Mouse (Mus musculus) stomach, embryonic 16.5 days (tissue): ENCODE data around the gene Ttc7. TPM values are rescaled to one million over a fixed set of nuclear protein-coding genes. Genes with fewer than 3 reads are reported as not detected.
A peak's percentile ranks its signal among the peaks of the same experiment; 100 is the strongest.

ENCODE experiments used
- ATAC-seq: fragments of 200-750 bp; cut with Nextera tagmentation; 2 replicates; pipeline ENCODE4 v1.8.0; 2017; ENCODE audit warnings: moderate number of reproducible peaks, moderate TSS enrichment; ENCODE audit not compliant: insufficient read depth, low FRiP score
- H3K27ac ChIP-seq: fragments of 300-500 bp; sonication (generic); 2 replicates; pipeline ENCODE4 v1.5.1; 2014; ENCODE audit warnings: low read length
- H3K27me3 ChIP-seq: fragments of 300-500 bp; sonication (generic); 2 replicates; pipeline ENCODE4 v1.6.1; 2014; ENCODE audit warnings: low read length, control low read depth, mixed read lengths; ENCODE audit not compliant: control insufficient read depth, insufficient read depth
- H3K36me3 ChIP-seq: fragments of 300-500 bp; sonication (generic); 2 replicates; pipeline ENCODE4 v1.6.1; 2014; ENCODE audit warnings: low read length; ENCODE audit not compliant: control insufficient read depth, insufficient read depth
- H3K4me1 ChIP-seq: fragments of 300-500 bp; sonication (generic); 2 replicates; pipeline ENCODE4 v1.6.1; 2014; ENCODE audit warnings: low read length, control low read depth, mixed read lengths; ENCODE audit not compliant: control insufficient read depth, insufficient read depth
- H3K4me2 ChIP-seq: fragments of 300-500 bp; sonication (generic); 2 replicates; pipeline ENCODE4 v1.6.1; 2014; ENCODE audit warnings: low read depth, low read length, mixed read lengths
- H3K4me3 ChIP-seq: fragments of 300-500 bp; sonication (generic); replicated peaks from 2 replicates; pipeline ENCODE4 v1.5.1; 2014; ENCODE audit warnings: mild to moderate bottlenecking, low read length
- H3K9ac ChIP-seq: fragments of 300-500 bp; sonication (generic); 2 replicates; pipeline ENCODE4 v1.6.1; 2014; ENCODE audit warnings: low read length
- H3K9me3 ChIP-seq: fragments of 300-500 bp; sonication (generic); replicated peaks from 2 replicates; pipeline ENCODE4 v1.6.1; 2016; ENCODE audit warnings: low read length, control low read depth; ENCODE audit not compliant: control insufficient read depth
- WGBS: fragments of 180-500 bp; shearing (Covaris S2); extraction: QIAGEN DNeasy Blood & Tissue Kit; methylation state at CpG from one replicate; pipeline ENCODE4 v1.1.7; 2014; 5-methylcytosine and 5-hydroxymethylcytosine counted together
- polyA plus RNA-seq: library from polyadenylated mRNA; unstranded; fragments of >200 nt; fragmentation: Nextera tagmentation; extraction: Ambion mirVana; gene quantifications from 2 replicates; pipeline ENCODE4 v1.2.1, GENCODE M21; 2015

Ttc7 gene
- polyA plus RNA-seq, 1 experiment from 2014 or later: 11.1 TPM

GRCm38 (mm10) chr17:87349575-87349974, 66.9 kb downstream of the Ttc7 start:
- Histone ChIP-seq H3K27me3 (no peaks in the 10 kb centered on the region), H3K27ac (no peak overlapping the region), H3K4me2 (no peak overlapping the region), H3K4me3 (no peak overlapping the region), H3K4me1 (peaks cover 27% of the 10 kb centered on the region), H3K9ac (no peak overlapping the region), H3K9me3 (no peaks in the 10 kb centered on the region), H3K36me3 (no peaks in the 10 kb centered on the region)
- ATAC-seq: no peak
- WGBS: 82% methylated on average over 9 of the region's 9 CpGs

GRCm38 (mm10) chr17:87350471-87351240, 68.0 kb downstream of the Ttc7 start:
- Histone ChIP-seq H3K4me1 (peaks cover 27% of the 10 kb centered on the region), H3K4me2 (0 out of 2 replicates have a peak overlapping the region, but pooled peaks have one; percentile 15), H3K36me3 (no peaks in the 10 kb centered on the region), H3K9me3 (no peaks in the 10 kb centered on the region), H3K4me3 (no peak overlapping the region), H3K9ac (peak overlapping the region; percentile 35; the same call in 1 of the 2 replicates), H3K27me3 (no peaks in the 10 kb centered on the region), H3K27ac (peak overlapping the region; percentile 77)
- WGBS: 53% methylated on average over 13 of the region's 13 CpGs
- ATAC-seq: peak; percentile 48; the same call in 1 of the 2 replicates

GRCm38 (mm10) chr17:87351241-87352105, 68.8 kb downstream of the Ttc7 start:
- 35% methylated on average over 20 of the region's 20 CpGs for WGBS
- no peak overlapping the region for H3K4me3 ChIP-seq
- peak overlapping the region; percentile 77 for H3K27ac ChIP-seq
- H3K27me3 ChIP-seq: no peaks in the 10 kb centered on the region
- no peaks in the 10 kb centered on the region for H3K36me3 ChIP-seq
- H3K9me3 ChIP-seq: no peaks in the 10 kb centered on the region
- peaks cover 27% of the 10 kb centered on the region for H3K4me1 ChIP-seq
- ATAC-seq: peak; percentile 27; the same call in 1 of the 2 replicates
- 0 out of 2 replicates have a peak overlapping the region, but pooled peaks have one; percentile 15 for H3K4me2 ChIP-seq
- H3K9ac ChIP-seq: peak overlapping the region; percentile 35; the same call in 1 of the 2 replicates

GRCm38 (mm10) chr17:87352106-87352897, 69.6 kb downstream of the Ttc7 start:
- no peaks in the 10 kb centered on the region for H3K36me3 ChIP-seq
- peak overlapping the region; percentile 77; the same call in 1 of the 2 replicates for H3K27ac ChIP-seq
- peaks cover 27% of the 10 kb centered on the region for H3K4me1 ChIP-seq
- H3K27me3 ChIP-seq: no peaks in the 10 kb centered on the region
- H3K9ac ChIP-seq: peak overlapping the region; percentile 6; the same call in 1 of the 2 replicates
- no peak overlapping the region for H3K4me2 ChIP-seq
- H3K4me3 ChIP-seq: no peak overlapping the region
- no peak for ATAC-seq
- WGBS: 43% methylated on average over 16 of the region's 16 CpGs
- no peaks in the 10 kb centered on the region for H3K9me3 ChIP-seq

GRCm38 (mm10) chr17:87352898-87353225, 70.2 kb downstream of the Ttc7 start:
- Histone ChIP-seq H3K9me3 (no peaks in the 10 kb centered on the region), H3K27ac (no peak overlapping the region), H3K4me1 (peaks cover 27% of the 10 kb centered on the region), H3K4me3 (no peak overlapping the region), H3K36me3 (no peaks in the 10 kb centered on the region), H3K27me3 (no peaks in the 10 kb centered on the region), H3K4me2 (no peak overlapping the region), H3K9ac (no peak overlapping the region)
- 48% methylated on average over 1 of the region's 1 CpGs for WGBS
- no peak for ATAC-seq

- H3K4me2 ChIP-seq: no peak overlapping the region
- H3K4me1 ChIP-seq: peaks cover 27% of the 10 kb centered on the region
- no peak for ATAC-seq
- no peaks in the 10 kb centered on the region for H3K27me3 ChIP-seq
- H3K4me3 ChIP-seq: no peak overlapping the region
- no peak overlapping the region for H3K27ac ChIP-seq
- no peaks in the 10 kb centered on the region for H3K9me3 ChIP-seq
- H3K36me3 ChIP-seq: no peaks in the 10 kb centered on the region
- H3K9ac ChIP-seq: no peak overlapping the region
- 93% methylated on average over 8 of the region's 8 CpGs for WGBS
Observed at GRCm38 (mm10) chr17:87353745-87354320, 71.1 kb downstream of the Ttc7 start.

- H3K4me2 ChIP-seq: no peak overlapping the region
- no peak for ATAC-seq
- 73% methylated on average over 8 of the region's 8 CpGs for WGBS
Observed at GRCm38 (mm10) chr17:87355456-87355855, 72.8 kb downstream of the Ttc7 start.

GRCm38 (mm10) chr17:87356261-87356660, 73.6 kb downstream of the Ttc7 start:
- no peak for ATAC-seq
- 92% methylated on average over 5 of the region's 5 CpGs for WGBS
- no peak overlapping the region for H3K27ac ChIP-seq
- no peaks in the 10 kb centered on the region for H3K9me3 ChIP-seq
- H3K4me2 ChIP-seq: no peak overlapping the region
- H3K36me3 ChIP-seq: no peaks in the 10 kb centered on the region
- no peak overlapping the region for H3K9ac ChIP-seq
- no peaks in the 10 kb centered on the region for H3K27me3 ChIP-seq
- H3K4me3 ChIP-seq: no peak overlapping the region
- peaks cover 16% of the 10 kb centered on the region for H3K4me1 ChIP-seq

More at GRCm38 (mm10) chr17:87355456-87355855, 72.8 kb downstream of the Ttc7 start:
- Histone ChIP-seq H3K4me1 (peaks cover 24% of the 10 kb centered on the region), H3K27me3 (no peaks in the 10 kb centered on the region), H3K4me3 (no peak overlapping the region), H3K36me3 (no peaks in the 10 kb centered on the region), H3K27ac (no peak overlapping the region), H3K9me3 (no peaks in the 10 kb centered on the region), H3K9ac (no peak overlapping the region)
